Mouse (Mus musculus) liver, embryonic 14.5 days (tissue): ENCODE measurements around the gene Pomp. TPM values are rescaled to one million over a fixed set of nuclear protein-coding genes. Genes with fewer than 3 reads are reported as not detected.

Experiments used
- ATAC-seq: fragments of 200-750 bp; cut with Nextera tagmentation; 2 replicates; pipeline ENCODE4 v1.8.0; 2017; ENCODE audit warnings: moderate number of reproducible peaks, mild to moderate bottlenecking, moderate library complexity; ENCODE audit not compliant: insufficient read depth
- DNase-seq, 3 experiments: peaks; one replicate each; pipeline ENCODE4 v3.0.0-alpha.2; 2012 to 2013; ENCODE audit warnings: low read depth in 3 of 3, low spot score in 3 of 3
- H3K27ac ChIP-seq: fragments of 300-500 bp; sonication (generic); 2 replicates; pipeline ENCODE4 v1.5.1; 2014; ENCODE audit warnings: moderate library complexity, mild to moderate bottlenecking, control low read depth, inconsistent platforms
- H3K27me3 ChIP-seq: fragments of 300-500 bp; sonication (generic); 2 replicates; pipeline ENCODE4 v1.6.1; 2014; ENCODE audit warnings: mild to moderate bottlenecking, low read length, moderate library complexity; ENCODE audit not compliant: control insufficient read depth, insufficient read depth
- H3K36me3 ChIP-seq: fragments of 300-500 bp; sonication (generic); replicated peaks from 2 replicates; pipeline ENCODE4 v1.6.1; 2014; ENCODE audit warnings: low read depth; ENCODE audit not compliant: control insufficient read depth, insufficient read depth
- H3K4me1 ChIP-seq, 2 experiments: fragments of 200-500 bp in 1 of 2; fragments of 300-500 bp in 1 of 2; sonication (generic) in 1 of 2; replicated peaks; 2 replicates each; pipeline ENCODE4 v1.6.1; 2012 to 2014; ENCODE audit warnings: antibody characterized with exemption in 1 of 2, inconsistent platforms in 1 of 2, low read length in 1 of 2; ENCODE audit not compliant: control insufficient read depth in 2 of 2, insufficient read depth in 2 of 2
- H3K4me2 ChIP-seq: fragments of 300-500 bp; sonication (generic); 2 replicates; pipeline ENCODE4 v1.6.1; 2014; ENCODE audit warnings: low read depth, mild to moderate bottlenecking, control low read depth, moderate library complexity
- H3K4me3 ChIP-seq, 2 experiments: fragments of 200-500 bp in 1 of 2; fragments of 300-500 bp in 1 of 2; sonication (generic) in 1 of 2; 2 replicates each; pipeline ENCODE4 v1.5.1; 2012 to 2014; ENCODE audit warnings: low read depth in 2 of 2, low read length in 2 of 2, mild to moderate bottlenecking in 2 of 2, control low read depth in 1 of 2, inconsistent platforms in 1 of 2, moderate library complexity in 1 of 2; ENCODE audit not compliant: insufficient read depth in 1 of 2
- H3K9ac ChIP-seq: fragments of 300-500 bp; sonication (generic); replicated peaks from 2 replicates; pipeline ENCODE4 v1.6.1; 2014; ENCODE audit warnings: mild to moderate bottlenecking, control low read depth, moderate library complexity
- H3K9me3 ChIP-seq: fragments of 300-500 bp; sonication (generic); 2 replicates; pipeline ENCODE4 v1.6.1; 2016; ENCODE audit warnings: low read length, mixed read lengths; ENCODE audit not compliant: control insufficient read depth
- CTCF ChIP-seq: IDR thresholded peaks from 2 replicates; pipeline ENCODE4 v1.5.1; 2016; ENCODE audit warnings: antibody characterized with exemption, low read depth, control low read depth
- EP300 ChIP-seq: IDR thresholded peaks from 2 replicates; pipeline ENCODE4 v1.6.1; 2016; ENCODE audit warnings: antibody characterized with exemption, low read depth
- WGBS: fragments of 180-500 bp; shearing (Covaris S2); extraction: QIAGEN DNeasy Blood & Tissue Kit; methylation state at CpG from one replicate; pipeline ENCODE4 v1.1.7; 2014; ENCODE audit not compliant: insufficient replicate concordance; 5-methylcytosine and 5-hydroxymethylcytosine counted together
- polyA plus RNA-seq, 2 experiments: library from polyadenylated mRNA; depleted of rRNA in 1 of 2; stranded (reverse) in 1 of 2; unstranded in 1 of 2; fragments of >200 nt; fragmentation: Nextera tagmentation in 1 of 2; extraction: Ambion mirVana in 1 of 2; gene quantifications; 2 replicates each; pipeline versions ENCODE4 v1.2.1 to v1.2.3; 2012 to 2014

Pomp gene
- polyA plus RNA-seq (2012; rRNA removed) (62.5 and 109 TPM in 2 replicates), polyA plus RNA-seq (2014; fragmentation: Nextera tagmentation; extraction: Ambion mirVana) (255 and 261 TPM in 2 replicates)

DNA sequence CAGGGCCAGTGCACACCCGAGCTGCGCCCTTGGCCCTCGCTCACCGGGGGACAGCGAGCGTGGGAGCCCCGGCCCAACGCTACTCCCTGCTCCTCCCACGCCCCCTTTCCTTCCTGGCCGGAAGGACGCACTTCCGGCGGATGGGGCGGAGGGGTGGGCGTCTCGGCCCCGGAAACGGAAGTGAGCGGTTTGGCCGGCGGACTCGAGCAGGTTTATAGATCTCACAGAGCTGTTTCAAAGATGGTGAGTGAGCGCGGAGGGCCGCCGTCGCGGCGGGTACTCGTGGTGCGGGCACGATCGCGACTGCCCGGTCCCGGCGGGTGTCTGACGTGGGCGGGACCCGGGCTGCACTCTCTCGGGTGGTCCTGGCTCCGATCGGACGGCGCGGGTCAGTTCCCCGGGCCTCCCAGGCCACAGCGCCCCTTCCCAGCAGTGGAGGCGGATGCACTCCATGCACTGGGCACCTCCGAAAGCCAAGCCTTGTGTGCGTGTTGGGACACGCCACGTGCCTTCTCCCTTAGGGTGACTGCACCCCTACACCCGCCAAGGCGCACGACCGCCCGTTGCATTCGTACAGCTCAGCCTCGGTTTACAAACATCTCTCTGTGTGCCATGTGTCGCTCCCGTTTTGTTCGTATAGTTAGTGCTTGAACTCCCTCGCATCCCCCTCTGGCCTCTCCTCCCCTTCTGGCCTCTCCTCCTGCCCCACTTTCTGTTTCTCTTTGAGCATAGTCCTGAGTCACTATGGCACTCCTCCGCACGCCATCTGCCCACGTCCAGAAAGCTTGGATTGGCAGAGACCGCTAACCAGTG is at the start of gene Pomp:
Gene Pomp, plus strand, starts transcription at position 13 of the 813 bp plus-strand sequence.
- peak within 1 kb of the TSS; percentile 84 for H3K9ac ChIP-seq
- ATAC-seq, result peak; percentile 85
- H3K4me3 ChIP-seq, result peak within 1 kb of the TSS; percentile 73 to 99
- no peaks in the 10 kb centered on the region for H3K9me3 ChIP-seq
- H3K4me2 ChIP-seq, result peak within 1 kb of the TSS; percentile 67
- H3K36me3 ChIP-seq, result peaks cover 11% of the 10 kb centered on the region
- DNase-seq, result peak; percentile 64 to 67 (median 65)
- peak within 1 kb of the TSS; percentile 23; the same call in 1 of the 2 replicates for H3K27ac ChIP-seq
- WGBS, result under 1% methylated on average over 68 of the region's 68 CpGs
- peaks cover 0 to 7% of the 10 kb centered on the region in 2 experiments; a peak in 3 of 4 replicates for H3K4me1 ChIP-seq
- H3K27me3 ChIP-seq, result no peaks in the 10 kb centered on the region
- no peak for TF ChIP-seq EP300

GRCm38 (mm10) chr5:147812255-147813040 is 47.8 kb upstream of the Pomp start:
- WGBS, result 66% methylated on average over 13 of the region's 13 CpGs
- H3K4me1 ChIP-seq, result no peaks in the 10 kb centered on the region
- TF ChIP-seq EP300, result no peak
- no peaks in the 10 kb centered on the region for H3K9me3 ChIP-seq
- no peak overlapping the region for H3K4me3 ChIP-seq
- no peaks in the 10 kb centered on the region for H3K36me3 ChIP-seq
- ATAC-seq (no peak), DNase-seq (no peak)
- no peak overlapping the region for H3K9ac ChIP-seq
- no peak overlapping the region for H3K27ac ChIP-seq
- no peak overlapping the region for H3K4me2 ChIP-seq
- H3K27me3 ChIP-seq, result no peaks in the 10 kb centered on the region

DNA sequence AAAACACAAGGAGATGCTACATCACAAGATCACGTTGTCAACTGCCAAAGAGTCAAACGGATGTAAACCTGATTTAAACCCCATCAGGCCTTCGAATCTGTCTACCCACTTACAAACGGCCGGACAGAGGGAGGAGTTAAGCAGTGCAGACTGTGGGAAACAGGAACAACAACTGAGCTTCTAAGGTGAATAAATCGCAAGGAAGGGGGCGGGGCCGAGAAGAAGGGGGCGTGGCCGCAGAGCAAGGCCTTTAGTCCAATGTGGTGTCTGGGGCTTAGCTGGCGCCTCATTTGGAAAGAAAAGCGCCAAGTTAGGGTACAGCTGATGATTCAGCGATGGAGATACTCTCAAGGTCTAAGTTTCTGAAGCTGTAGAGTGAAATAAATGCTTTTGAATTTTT is 45.3 kb upstream of the Pomp start:
- Histone ChIP-seq H3K9me3 (no peaks in the 10 kb centered on the region; the same call in none of the 2 replicates), H3K4me3 (no peak overlapping the region), H3K27me3 (no peaks in the 10 kb centered on the region), H3K27ac (no peak overlapping the region), H3K36me3 (no peaks in the 10 kb centered on the region), H3K9ac (no peak overlapping the region), H3K4me2 (no peak overlapping the region), H3K4me1 (no peaks in the 10 kb centered on the region)
- WGBS, result 49% methylated on average over 13 of the region's 13 CpGs
- no peak for ATAC-seq
- TF ChIP-seq CTCF, result no peak
- no peak for TF ChIP-seq EP300
- no peak for DNase-seq

DNA sequence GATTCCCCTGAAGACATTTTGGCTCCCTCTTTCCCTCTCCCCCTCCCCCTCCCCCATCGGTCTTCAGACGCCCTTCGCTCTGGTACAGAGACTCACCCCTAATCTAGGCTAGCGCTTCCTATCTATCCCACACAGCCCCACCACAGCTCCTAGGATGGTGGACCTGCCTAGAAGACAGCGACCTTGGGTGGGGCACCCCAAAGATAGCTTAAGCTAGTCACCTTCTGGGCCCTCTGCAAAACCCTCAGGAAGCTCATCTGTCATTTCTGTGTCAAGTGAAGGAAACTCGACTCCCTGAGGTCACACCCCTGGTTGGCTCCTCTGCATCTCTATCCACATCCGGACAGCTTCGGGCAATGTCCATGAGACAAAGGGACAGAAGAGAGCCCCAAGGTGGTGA is 44.7 kb upstream of the Pomp start:
- ATAC-seq, result peak; percentile 77
- Histone ChIP-seq H3K9ac (no peak overlapping the region), H3K4me2 (no peak overlapping the region), H3K36me3 (no peaks in the 10 kb centered on the region), H3K9me3 (no peaks in the 10 kb centered on the region; the same call in none of the 2 replicates), H3K27ac (no peak overlapping the region), H3K4me1 (no peaks in the 10 kb centered on the region), H3K4me3 (no peak overlapping the region), H3K27me3 (no peaks in the 10 kb centered on the region)
- DNase-seq, result no peak
- 22% methylated on average over 8 of the region's 8 CpGs for WGBS
- TF ChIP-seq CTCF (no peak), EP300 (no peak)

DNA sequence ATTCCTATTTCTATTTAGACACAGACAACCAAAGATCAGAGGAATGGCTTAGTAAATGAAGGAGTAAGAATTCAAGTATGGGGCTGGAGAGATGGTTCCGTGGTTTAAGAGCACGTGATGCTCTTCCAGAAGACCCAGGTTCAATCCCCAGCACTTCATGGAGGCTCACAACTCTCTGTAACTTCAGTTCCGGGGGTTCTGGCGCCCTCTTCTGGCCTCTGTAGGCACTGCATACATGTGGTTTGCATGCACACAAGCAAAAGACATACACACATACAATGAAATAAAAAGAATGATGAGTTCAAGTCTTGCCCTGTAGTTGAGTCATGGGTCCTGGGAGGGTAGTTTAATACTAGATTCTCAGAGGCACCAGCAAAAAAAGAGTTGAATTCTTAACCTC is 43.8 kb upstream of the Pomp start:
- no peaks in the 10 kb centered on the region; the same call in none of the 2 replicates for H3K9me3 ChIP-seq
- H3K36me3 ChIP-seq, result no peaks in the 10 kb centered on the region
- no peak overlapping the region for H3K27ac ChIP-seq
- H3K4me1 ChIP-seq, result no peaks in the 10 kb centered on the region
- peak; percentile 48 for TF ChIP-seq CTCF
- TF ChIP-seq EP300, result no peak
- no peak overlapping the region for H3K9ac ChIP-seq
- H3K27me3 ChIP-seq, result no peaks in the 10 kb centered on the region
- H3K4me3 ChIP-seq, result no peak overlapping the region
- DNase-seq (no peak), ATAC-seq (no peak)
- H3K4me2 ChIP-seq, result no peak overlapping the region
- 43% methylated on average over 4 of the region's 4 CpGs for WGBS
